Mouse (Mus musculus): Measurements from ENCODE around the gene Rdh1. TPM values are rescaled to one million over a fixed set of nuclear protein-coding genes. Genes with fewer than 3 reads are reported as not detected.

Rdh1 gene
- polyA plus RNA-seq, 1 experiment from 2014 or later = not detected

- 28% methylated on average over 9 of the region's 9 CpGs for WGBS
- Histone ChIP-seq H3K9ac (ENCODE audit: low read length) (no peak overlapping the region), H3K27me3 (ENCODE audit: control insufficient read depth, insufficient read depth, low read length) (no peaks in the 10 kb centered on the region; the same call in 1 of the 2 replicates), H3K4me2 (no peak overlapping the region), H3K9me3 (ENCODE audit: control insufficient read depth, low read length) (no peaks in the 10 kb centered on the region), H3K4me3 (ENCODE audit: low read depth, low read length) (no peak overlapping the region), H3K4me1 (ENCODE audit: control insufficient read depth, insufficient read depth, low read length) (peaks cover 2% of the 10 kb centered on the region; the same call in 1 of the 2 replicates), H3K27ac (ENCODE audit: low read depth, low read length) (no peak overlapping the region), H3K36me3 (ENCODE audit: control insufficient read depth, insufficient read depth, low read length) (no peaks in the 10 kb centered on the region)
- DNase-seq (ENCODE audit: low spot score, missing footprints) = peak; percentile 83
- no peak for ATAC-seq (ENCODE audit: low FRiP score)
Measured at GRCm38 (mm10) chr10:127730933-127731310, 28.6 kb upstream of the Rdh1 start.

- H3K4me3 ChIP-seq (ENCODE audit: low read depth, low read length) = no peak overlapping the region
- DNase-seq (ENCODE audit: low spot score, missing footprints) (peak; percentile 75), ATAC-seq (ENCODE audit: low FRiP score) (no peak)
- H3K36me3 ChIP-seq (ENCODE audit: control insufficient read depth, insufficient read depth, low read length) = no peaks in the 10 kb centered on the region
- H3K27ac ChIP-seq (ENCODE audit: low read depth, low read length) = no peak overlapping the region
- 41% methylated on average over 5 of the region's 5 CpGs for WGBS
- H3K27me3 ChIP-seq (ENCODE audit: control insufficient read depth, insufficient read depth, low read length) = no peaks in the 10 kb centered on the region; the same call in 1 of the 2 replicates
- no peak overlapping the region for H3K9ac ChIP-seq (ENCODE audit: low read length)
- peaks cover 2% of the 10 kb centered on the region; the same call in 1 of the 2 replicates for H3K4me1 ChIP-seq (ENCODE audit: control insufficient read depth, insufficient read depth, low read length)
- no peak overlapping the region for H3K4me2 ChIP-seq
- H3K9me3 ChIP-seq (ENCODE audit: control insufficient read depth, low read length) = no peaks in the 10 kb centered on the region
Measured at GRCm38 (mm10) chr10:127731397-127731796, 28.1 kb upstream of the Rdh1 start.

GRCm38 (mm10) chr10:127734434-127734833 is 25.1 kb upstream of the Rdh1 start:
- Histone ChIP-seq H3K4me2 (no peak overlapping the region), H3K36me3 (ENCODE audit: control insufficient read depth, insufficient read depth, low read length) (no peaks in the 10 kb centered on the region), H3K4me3 (ENCODE audit: low read depth, low read length) (no peak overlapping the region), H3K9me3 (ENCODE audit: control insufficient read depth, low read length) (no peaks in the 10 kb centered on the region), H3K4me1 (ENCODE audit: control insufficient read depth, insufficient read depth, low read length) (peaks cover 2% of the 10 kb centered on the region; the same call in 1 of the 2 replicates), H3K27ac (ENCODE audit: low read depth, low read length) (no peak overlapping the region), H3K9ac (ENCODE audit: low read length) (no peak overlapping the region), H3K27me3 (ENCODE audit: control insufficient read depth, insufficient read depth, low read length) (no peaks in the 10 kb centered on the region; the same call in 1 of the 2 replicates)
- DNase-seq (ENCODE audit: low spot score, missing footprints) (no peak), ATAC-seq (ENCODE audit: low FRiP score) (no peak)
- WGBS = 54% methylated on average over 5 of the region's 5 CpGs

GRCm38 (mm10) chr10:127736266-127736665 is 23.3 kb upstream of the Rdh1 start:
- H3K4me2 ChIP-seq = no peak overlapping the region
- 91% methylated on average over 2 of the region's 2 CpGs for WGBS
- no peak overlapping the region for H3K4me3 ChIP-seq (ENCODE audit: low read depth, low read length)
- no peak for DNase-seq (ENCODE audit: low spot score, missing footprints)
- no peak for ATAC-seq (ENCODE audit: low FRiP score)
- no peak overlapping the region for H3K27ac ChIP-seq (ENCODE audit: low read depth, low read length)
- H3K27me3 ChIP-seq (ENCODE audit: control insufficient read depth, insufficient read depth, low read length) = no peaks in the 10 kb centered on the region; the same call in 1 of the 2 replicates
- H3K9me3 ChIP-seq (ENCODE audit: control insufficient read depth, low read length) = no peaks in the 10 kb centered on the region
- no peaks in the 10 kb centered on the region for H3K36me3 ChIP-seq (ENCODE audit: control insufficient read depth, insufficient read depth, low read length)
- peaks cover 7% of the 10 kb centered on the region; the same call in 1 of the 2 replicates for H3K4me1 ChIP-seq (ENCODE audit: control insufficient read depth, insufficient read depth, low read length)
- H3K9ac ChIP-seq (ENCODE audit: low read length) = no peak overlapping the region

GRCm38 (mm10) chr10:127736916-127737315 is 22.6 kb upstream of the Rdh1 start:
- no peaks in the 10 kb centered on the region; the same call in 1 of the 2 replicates for H3K27me3 ChIP-seq (ENCODE audit: control insufficient read depth, insufficient read depth, low read length)
- 83% methylated on average over 4 of the region's 4 CpGs for WGBS
- no peaks in the 10 kb centered on the region for H3K9me3 ChIP-seq (ENCODE audit: control insufficient read depth, low read length)

GRCm38 (mm10) chr10:127737552-127737951 is 22.0 kb upstream of the Rdh1 start:
- no peaks in the 10 kb centered on the region for H3K9me3 ChIP-seq (ENCODE audit: control insufficient read depth, low read length)
- no peak for ATAC-seq (ENCODE audit: low FRiP score)
- H3K4me2 ChIP-seq = no peak overlapping the region
- H3K27me3 ChIP-seq (ENCODE audit: control insufficient read depth, insufficient read depth, low read length) = no peaks in the 10 kb centered on the region
- no peak overlapping the region for H3K4me3 ChIP-seq (ENCODE audit: low read depth, low read length)
- no peak overlapping the region for H3K27ac ChIP-seq (ENCODE audit: low read depth, low read length)
- peaks cover 6% of the 10 kb centered on the region; the same call in 1 of the 2 replicates for H3K4me1 ChIP-seq (ENCODE audit: control insufficient read depth, insufficient read depth, low read length)
- 26% methylated on average over 2 of the region's 2 CpGs for WGBS
- peak; percentile 64 for DNase-seq (ENCODE audit: low spot score, missing footprints)
- H3K9ac ChIP-seq (ENCODE audit: low read length) = no peak overlapping the region
- H3K36me3 ChIP-seq (ENCODE audit: control insufficient read depth, insufficient read depth, low read length) = peaks cover 10% of the 10 kb centered on the region

More at GRCm38 (mm10) chr10:127736916-127737315, 22.6 kb upstream of the Rdh1 start:
- H3K36me3 ChIP-seq (ENCODE audit: control insufficient read depth, insufficient read depth, low read length) = peaks cover 4% of the 10 kb centered on the region; the same call in 1 of the 2 replicates
- no peak overlapping the region for H3K9ac ChIP-seq (ENCODE audit: low read length)
- no peak for DNase-seq (ENCODE audit: low spot score, missing footprints)
- H3K27ac ChIP-seq (ENCODE audit: low read depth, low read length) = no peak overlapping the region
- no peak for ATAC-seq (ENCODE audit: low FRiP score)
- no peak overlapping the region for H3K4me2 ChIP-seq
- no peak overlapping the region for H3K4me3 ChIP-seq (ENCODE audit: low read depth, low read length)
- peaks cover 6% of the 10 kb centered on the region; the same call in 1 of the 2 replicates for H3K4me1 ChIP-seq (ENCODE audit: control insufficient read depth, insufficient read depth, low read length)

- Histone ChIP-seq H3K9ac (ENCODE audit: low read length) (no peak overlapping the region), H3K27me3 (ENCODE audit: control insufficient read depth, insufficient read depth, low read length) (no peaks in the 10 kb centered on the region), H3K9me3 (ENCODE audit: control insufficient read depth, low read length) (no peaks in the 10 kb centered on the region), H3K27ac (ENCODE audit: low read depth, low read length) (no peak overlapping the region), H3K4me3 (ENCODE audit: low read depth, low read length) (no peak overlapping the region), H3K4me2 (no peak overlapping the region), H3K36me3 (ENCODE audit: control insufficient read depth, insufficient read depth, low read length) (peaks cover 18% of the 10 kb centered on the region), H3K4me1 (ENCODE audit: control insufficient read depth, insufficient read depth, low read length) (peaks cover 6% of the 10 kb centered on the region; the same call in 1 of the 2 replicates)
- no peak for DNase-seq (ENCODE audit: low spot score, missing footprints)
- WGBS = 57% methylated on average over 13 of the region's 13 CpGs
- no peak for ATAC-seq (ENCODE audit: low FRiP score)
Measured at GRCm38 (mm10) chr10:127738151-127738882, 21.2 kb upstream of the Rdh1 start.

GRCm38 (mm10) chr10:127739083-127739660 is 20.3 kb upstream of the Rdh1 start, which contains the start of gene Zbtb39:
Zbtb39 (plus strand) TSS chr10:127739538.
- H3K4me1 ChIP-seq (ENCODE audit: control insufficient read depth, insufficient read depth, low read length) = peaks cover 6% of the 10 kb centered on the region; the same call in 1 of the 2 replicates
- H3K27me3 ChIP-seq (ENCODE audit: control insufficient read depth, insufficient read depth, low read length) = no peaks in the 10 kb centered on the region
- H3K9me3 ChIP-seq (ENCODE audit: control insufficient read depth, low read length) = no peaks in the 10 kb centered on the region
- H3K9ac ChIP-seq (ENCODE audit: low read length) = peak within 1 kb of the TSS; percentile 96
- DNase-seq (ENCODE audit: low spot score, missing footprints) (peak; percentile 97), ATAC-seq (ENCODE audit: low FRiP score) (peak; percentile 88)
- peaks cover 25% of the 10 kb centered on the region for H3K36me3 ChIP-seq (ENCODE audit: control insufficient read depth, insufficient read depth, low read length)
- 2% methylated on average over 27 of the region's 61 CpGs for WGBS
- H3K4me3 ChIP-seq (ENCODE audit: low read depth, low read length) = peak within 1 kb of the TSS; percentile 95
- H3K27ac ChIP-seq (ENCODE audit: low read depth, low read length) = peak within 1 kb of the TSS; percentile 10
- peak within 1 kb of the TSS; percentile 68 for H3K4me2 ChIP-seq

GRCm38 (mm10) chr10:127739661-127740161 is 19.8 kb upstream of the Rdh1 start:
- under 1% methylated on average over 55 of the region's 55 CpGs for WGBS
- Histone ChIP-seq H3K4me3 (ENCODE audit: low read depth, low read length) (peak overlapping the region; percentile 95), H3K27ac (ENCODE audit: low read depth, low read length) (peak overlapping the region; percentile 10), H3K9me3 (ENCODE audit: control insufficient read depth, low read length) (no peaks in the 10 kb centered on the region), H3K36me3 (ENCODE audit: control insufficient read depth, insufficient read depth, low read length) (peaks cover 30% of the 10 kb centered on the region), H3K4me1 (ENCODE audit: control insufficient read depth, insufficient read depth, low read length) (peaks cover 6% of the 10 kb centered on the region; the same call in 1 of the 2 replicates), H3K9ac (ENCODE audit: low read length) (peak overlapping the region; percentile 96), H3K27me3 (ENCODE audit: control insufficient read depth, insufficient read depth, low read length) (no peaks in the 10 kb centered on the region), H3K4me2 (peak overlapping the region; percentile 68)
- DNase-seq (ENCODE audit: low spot score, missing footprints) = peak; percentile 94
- peak; percentile 80 for ATAC-seq (ENCODE audit: low FRiP score)
